Mouse (Mus musculus): ENCODE data around the gene Vmn1r228. TPM values are rescaled to one million over a fixed set of nuclear protein-coding genes. Genes with fewer than 3 reads are reported as not detected.

The Vmn1r228 gene
- polyA plus RNA-seq (2012; rRNA removed), result not detected in 2 replicates

DNA sequence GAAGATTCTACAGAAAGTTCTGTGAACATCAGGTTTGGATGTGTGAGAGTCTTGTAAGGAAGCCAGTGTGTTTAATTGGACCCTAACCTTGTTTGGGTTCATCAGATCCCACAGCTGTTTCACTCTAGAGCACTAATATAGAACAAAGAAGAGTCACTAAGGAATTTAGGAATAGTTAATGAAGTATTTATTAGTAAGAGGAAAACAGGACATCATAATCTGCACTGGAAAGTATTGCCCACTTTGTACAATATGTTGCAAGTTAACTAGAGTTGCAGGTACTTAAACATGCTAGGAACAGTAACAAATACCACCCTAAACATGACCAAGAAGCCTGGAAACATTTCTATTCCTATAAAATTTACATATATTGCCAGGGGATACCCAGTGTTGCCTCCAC lies at the start of gene Vmn1r228:
Vmn1r228 (minus strand) TSS at position 101 of the 400 bp plus-strand sequence.

GRCm38 (mm10) chr17:20811255-20811654 lies 25.3 kb upstream of the Vmn1r228 start, which contains the start of gene Vmn1r229:
Gene Vmn1r229 (plus strand): TSS chr17:20811555.

GRCm38 (mm10) chr17:20729543-20729942 lies 56.4 kb downstream of the Vmn1r228 start, which contains the start of gene Vmn1r227:
Gene Vmn1r227 (plus strand): TSS chr17:20729843.

Other genes starting within 250 kb of the Vmn1r228 start
- gene Vmn2r109, start 221.4 kb downstream of the Vmn1r228 start, polyA plus RNA-seq (2012; rRNA removed), result not detected in 2 replicates
- not detected in 2 replicates for gene Vmn2r110, start 189.7 kb downstream of the Vmn1r228 start, polyA plus RNA-seq (2012; rRNA removed)
- not detected in 2 replicates for gene Fpr-rs3, start 161.3 kb downstream of the Vmn1r228 start, polyA plus RNA-seq (2012; rRNA removed)
- not detected in 2 replicates for gene Vmn1r226, start 103.3 kb downstream of the Vmn1r228 start, polyA plus RNA-seq (2012; rRNA removed)
- gene Vmn1r227, start 56.3 kb downstream of the Vmn1r228 start, polyA plus RNA-seq (2012; rRNA removed), result not detected in 2 replicates
- not detected in 2 replicates for gene Vmn1r229, start 25.4 kb upstream of the Vmn1r228 start, polyA plus RNA-seq (2012; rRNA removed)
- not detected in 2 replicates for gene Vmn1r230, start 54.3 kb upstream of the Vmn1r228 start, polyA plus RNA-seq (2012; rRNA removed)
- not detected in 2 replicates for gene Vmn1r231, start 118.9 kb upstream of the Vmn1r228 start, polyA plus RNA-seq (2012; rRNA removed)
- not detected in 2 replicates for gene Vmn1r232, start 133.6 kb upstream of the Vmn1r228 start, polyA plus RNA-seq (2012; rRNA removed)
- 242 and 289 TPM in 2 replicates for gene Ppp2r1a, start 159.2 kb upstream of the Vmn1r228 start, polyA plus RNA-seq (2012; rRNA removed)
- not detected in 2 replicates for gene Vmn1r233, start 210.3 kb upstream of the Vmn1r228 start, polyA plus RNA-seq (2012; rRNA removed)
- 18.8 and 30.2 TPM in 2 replicates for gene Zfp160, start 222.7 kb upstream of the Vmn1r228 start, polyA plus RNA-seq (2012; rRNA removed)